Mouse (Mus musculus) MN1 (cell line): ENCODE measurements around the gene Pptc7.

Experiments used
- DNase-seq: peaks from one replicate; pipeline ENCODE4 v3.0.0-alpha.2; 2016; ENCODE audit warnings: low spot score

The Pptc7 gene

GRCm38 (mm10) chr5:122267136-122267535, 17.0 kb upstream of the Pptc7 start:
- DNase-seq, result no peak

DNA sequence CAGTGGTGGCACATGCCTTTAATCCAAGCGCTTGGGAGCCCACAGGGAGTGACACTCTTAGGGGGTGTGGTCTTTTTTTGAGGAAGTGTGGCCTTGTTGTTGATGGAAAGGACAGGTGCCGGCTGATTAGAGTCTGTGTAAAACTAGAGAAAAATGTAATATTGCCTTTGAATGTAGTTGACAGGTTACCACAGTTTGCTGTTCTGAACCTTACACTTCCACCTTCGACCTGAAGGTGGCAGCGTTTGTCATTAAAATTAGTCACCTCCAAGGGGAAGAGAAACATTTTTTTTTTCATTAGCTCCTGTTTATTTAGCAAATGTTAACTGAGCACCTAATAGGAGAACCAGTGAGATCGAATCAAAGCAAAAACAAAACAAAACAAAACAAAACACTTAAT, 16.3 kb upstream of the Pptc7 start:
- DNase-seq, result peak; percentile 60

DNA sequence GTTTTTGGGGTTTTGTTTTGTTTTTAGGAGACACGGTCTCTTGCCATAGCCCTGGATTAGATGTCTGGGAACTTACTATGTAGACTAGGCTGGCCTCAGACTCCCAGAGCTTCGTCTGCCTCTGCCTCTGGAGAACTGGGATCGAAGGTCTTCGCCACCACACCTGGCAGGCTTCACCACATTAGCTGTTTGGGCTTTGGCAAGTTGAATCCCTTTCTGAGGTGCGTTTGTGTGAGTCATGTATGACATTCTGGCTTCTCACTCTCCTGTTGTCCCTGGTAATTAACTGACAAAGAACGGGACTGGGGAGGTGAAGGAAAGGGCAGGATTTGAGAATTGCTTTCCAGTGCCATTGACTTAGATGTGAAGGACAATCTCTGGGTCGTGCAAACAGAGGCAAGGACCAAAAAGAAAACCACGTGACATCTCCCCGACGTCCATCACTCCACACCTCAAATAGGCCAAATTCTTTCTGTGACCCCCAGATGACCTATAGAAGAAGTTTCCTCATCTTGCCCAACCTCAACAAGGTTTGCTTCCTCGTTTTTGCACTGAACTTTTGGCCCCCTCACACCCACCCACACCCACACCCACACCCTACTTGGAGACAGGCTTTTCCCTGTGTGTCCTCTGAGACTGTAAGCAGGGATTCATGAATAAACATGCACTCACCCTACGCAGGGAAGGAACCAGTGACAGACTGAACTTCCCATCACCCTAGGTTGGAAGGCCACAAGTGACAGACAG, 15.1 kb upstream of the Pptc7 start:
- DNase-seq, result no peak

DNA sequence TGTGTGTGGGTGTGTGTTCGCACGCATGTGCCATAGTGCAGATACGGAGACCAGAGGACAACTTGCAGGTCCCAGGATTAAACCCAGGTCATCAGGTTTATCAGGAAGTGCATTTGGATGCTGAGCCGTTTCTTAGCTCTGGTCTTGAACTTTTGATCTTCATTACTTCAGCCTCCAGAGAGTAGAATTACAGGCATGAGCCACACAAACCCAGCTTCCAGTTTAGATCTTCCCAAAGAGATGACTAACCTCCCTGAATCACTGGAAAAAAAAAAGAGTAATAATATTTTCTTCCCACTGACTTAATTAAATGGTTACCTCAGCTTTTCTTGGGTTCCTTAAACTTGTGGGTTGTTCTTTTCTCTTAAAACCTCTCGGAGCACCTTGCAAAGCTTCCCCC, 11.3 kb upstream of the Pptc7 start:
- no peak for DNase-seq

GRCm38 (mm10) chr5:122274785-122275184, 9.4 kb upstream of the Pptc7 start:
- no peak for DNase-seq

DNA sequence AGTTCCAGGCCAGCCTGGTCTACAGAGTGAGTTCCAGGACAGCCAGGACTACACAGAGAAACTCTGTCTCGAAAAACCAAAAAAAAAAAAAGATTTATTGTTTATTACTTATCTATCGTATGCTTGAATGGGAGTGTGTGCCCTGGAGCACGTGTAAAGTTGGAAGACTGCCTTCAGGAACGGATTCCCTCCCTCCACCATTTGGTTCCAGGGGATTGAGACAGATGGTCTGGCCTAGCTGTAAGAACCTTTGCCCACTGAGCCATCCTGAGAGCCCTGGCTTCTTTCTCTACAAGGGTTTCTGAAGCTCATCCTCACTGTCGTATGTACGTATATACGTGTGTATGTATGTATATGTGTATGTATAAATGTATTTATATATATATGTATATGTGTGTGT, 5.2 kb upstream of the Pptc7 start:
- DNase-seq, result no peak

- no peak for DNase-seq
Measured at GRCm38 (mm10) chr5:122279799-122280421, 4.3 kb upstream of the Pptc7 start.

DNA sequence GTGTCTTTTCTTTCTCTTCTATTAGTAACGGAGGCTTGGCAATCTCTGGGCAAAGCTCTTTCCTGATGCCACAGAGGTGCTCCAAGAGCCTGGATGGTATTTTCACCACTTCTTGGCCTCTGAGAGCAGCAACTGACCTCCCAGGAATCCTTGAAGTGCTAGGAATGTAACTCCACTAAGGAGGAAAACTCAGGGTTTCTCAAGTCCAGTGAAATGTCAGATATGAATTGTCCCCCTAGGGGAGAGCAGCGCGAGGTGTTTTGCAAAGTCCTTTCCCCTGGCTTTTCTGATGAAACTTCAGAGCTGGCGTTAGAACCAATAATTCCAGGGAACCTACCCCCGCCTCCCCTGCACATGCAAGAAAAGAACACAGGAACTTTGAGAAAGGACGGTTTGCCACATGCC, 3.7 kb upstream of the Pptc7 start:
- no peak for DNase-seq

DNA sequence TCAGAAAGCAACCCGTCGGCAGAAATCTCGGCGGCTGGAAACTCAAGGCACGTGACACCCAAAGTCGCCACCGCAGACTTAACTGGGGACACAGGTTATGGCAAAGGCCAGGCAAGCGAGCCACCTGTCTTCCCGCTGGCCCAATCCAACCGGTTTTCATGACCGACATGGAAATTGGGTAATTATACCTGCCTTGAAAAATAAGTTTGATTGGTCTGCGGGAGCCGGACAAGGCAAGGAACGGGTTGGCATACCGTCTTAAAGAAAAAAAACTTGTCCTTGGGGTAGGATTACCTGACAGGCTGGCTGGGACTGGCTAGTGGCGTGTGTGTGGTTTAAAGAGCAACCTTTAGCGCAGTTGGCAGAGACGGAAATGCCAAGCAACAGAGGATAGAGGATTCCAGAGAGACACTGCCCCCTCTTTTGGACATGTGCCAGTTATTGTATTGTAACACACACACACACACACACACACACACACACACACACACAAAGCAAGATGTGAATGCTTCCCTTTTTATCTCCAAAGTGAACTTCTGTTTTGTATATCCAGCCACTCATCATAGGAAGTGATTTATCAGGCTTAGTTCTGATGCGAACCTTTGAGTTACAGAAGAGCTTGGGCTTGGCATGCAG, 3.2 kb upstream of the Pptc7 start:
- no peak for DNase-seq

DNA sequence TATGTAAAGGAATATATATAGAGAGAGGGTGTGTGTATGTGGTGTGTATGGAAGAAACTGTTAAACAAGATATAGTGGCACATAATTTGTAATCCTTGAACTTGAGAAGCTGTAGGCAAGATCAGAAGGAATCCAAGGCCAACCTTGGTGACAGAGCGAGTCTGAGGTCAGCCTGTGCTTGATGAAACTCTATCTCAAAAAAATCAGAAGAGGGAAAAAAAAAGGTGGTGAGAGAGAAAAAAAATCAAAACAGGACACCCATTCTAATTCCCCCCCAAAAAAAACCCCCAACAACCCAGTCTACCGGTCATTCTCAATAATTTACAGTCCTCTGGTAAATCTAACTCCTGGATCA, 360 bp upstream of the Pptc7 start:
- no peak for DNase-seq

- peak; percentile 51 for DNase-seq
Measured at GRCm38 (mm10) chr5:122285029-122285766, 1.0 kb downstream of the Pptc7 start.

GRCm38 (mm10) chr5:122285767-122286150, 1.6 kb downstream of the Pptc7 start:
- no peak for DNase-seq

DNA sequence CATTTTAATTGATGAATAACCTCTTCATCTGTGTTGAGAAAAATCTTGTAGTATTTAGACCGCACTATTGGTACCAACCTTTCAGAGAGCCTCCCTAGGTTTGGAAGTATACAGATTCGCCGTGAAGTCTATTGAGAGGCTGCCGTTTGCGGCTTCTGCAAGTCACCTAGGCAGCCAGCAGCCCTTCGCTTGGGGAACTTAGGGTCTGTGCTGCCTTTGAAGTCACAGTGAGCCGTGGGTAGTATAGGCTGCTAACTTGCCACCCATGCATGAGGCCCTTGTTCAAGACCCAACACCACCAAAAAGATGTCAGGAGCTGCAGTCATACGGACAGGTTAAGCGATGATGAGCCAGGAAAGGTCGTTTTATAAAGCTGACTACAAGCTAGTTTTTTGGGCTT, 2.0 kb downstream of the Pptc7 start:
- DNase-seq, result no peak

DNA sequence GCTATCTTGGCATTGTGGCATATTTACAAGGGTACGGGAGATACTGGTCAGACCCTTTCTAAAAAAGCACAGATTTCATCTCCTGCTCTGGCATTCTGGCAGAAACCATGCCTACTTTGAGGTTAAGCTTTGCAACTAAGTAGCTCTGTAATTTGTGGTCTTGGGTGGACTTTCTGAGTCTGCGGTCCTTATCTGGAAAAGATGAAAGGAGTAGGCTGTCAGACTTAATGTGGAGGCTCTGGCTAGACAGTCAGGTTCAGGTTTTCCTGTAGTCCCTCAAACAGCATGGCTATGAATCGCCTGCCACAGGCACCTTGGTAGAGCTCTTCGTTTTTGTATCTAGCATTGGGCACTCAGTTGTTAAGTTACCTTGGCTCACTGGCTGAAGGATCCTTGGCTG, 2.9 kb downstream of the Pptc7 start:
- no peak for DNase-seq

DNA sequence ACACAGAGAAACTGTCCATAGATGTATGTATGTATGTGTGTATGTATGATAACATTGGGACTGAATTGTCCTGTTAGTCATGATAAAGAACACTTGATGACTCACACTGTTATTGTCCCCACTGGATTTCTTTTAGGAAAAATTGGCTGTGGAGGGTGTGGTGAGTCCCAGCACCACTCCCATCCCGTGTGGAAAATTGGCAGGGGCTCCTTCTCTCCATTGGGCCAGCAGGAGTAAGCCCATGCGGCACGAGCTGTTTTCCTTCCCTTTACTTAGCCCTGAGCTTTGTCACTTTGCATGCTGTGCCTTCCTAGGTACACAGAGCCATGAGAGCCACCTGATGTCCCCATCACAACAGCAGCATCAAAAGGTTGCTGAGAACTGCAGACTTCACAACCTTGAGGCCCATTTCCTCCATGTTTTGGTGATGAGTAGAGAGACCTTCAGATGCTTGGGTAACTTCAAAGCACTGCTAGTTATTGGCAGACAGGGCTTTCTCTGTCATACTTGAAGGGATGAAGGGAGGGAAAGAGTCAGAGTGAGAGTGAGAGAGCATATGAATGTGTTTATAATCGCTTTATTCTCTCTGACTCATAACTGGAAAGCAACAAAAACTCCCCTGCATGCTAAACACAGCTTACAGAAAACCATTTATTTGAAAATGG, 4.1 kb downstream of the Pptc7 start:
- no peak for DNase-seq

DNA sequence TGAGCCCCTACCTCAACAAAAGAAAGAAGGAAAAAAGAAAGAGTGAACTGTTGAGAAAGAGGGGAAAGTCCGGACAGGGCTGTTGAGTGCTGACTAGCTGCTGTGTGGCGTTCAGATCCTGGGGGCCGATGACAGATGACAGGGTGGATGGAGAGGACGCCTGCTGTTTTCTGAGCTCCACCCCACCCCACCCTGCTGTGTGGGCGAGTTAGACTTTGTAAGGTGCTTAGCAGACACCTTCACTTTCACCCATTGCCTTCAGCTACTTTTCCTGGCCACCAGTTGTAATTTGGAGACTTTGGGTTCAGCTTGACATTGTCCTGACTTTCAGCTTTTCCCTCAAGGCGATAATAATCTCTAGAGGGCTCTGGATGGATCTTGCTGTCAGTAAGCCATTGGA, 7.0 kb downstream of the Pptc7 start:
- no peak for DNase-seq

GRCm38 (mm10) chr5:122291553-122292339, 7.6 kb downstream of the Pptc7 start:
- no peak for DNase-seq

DNA sequence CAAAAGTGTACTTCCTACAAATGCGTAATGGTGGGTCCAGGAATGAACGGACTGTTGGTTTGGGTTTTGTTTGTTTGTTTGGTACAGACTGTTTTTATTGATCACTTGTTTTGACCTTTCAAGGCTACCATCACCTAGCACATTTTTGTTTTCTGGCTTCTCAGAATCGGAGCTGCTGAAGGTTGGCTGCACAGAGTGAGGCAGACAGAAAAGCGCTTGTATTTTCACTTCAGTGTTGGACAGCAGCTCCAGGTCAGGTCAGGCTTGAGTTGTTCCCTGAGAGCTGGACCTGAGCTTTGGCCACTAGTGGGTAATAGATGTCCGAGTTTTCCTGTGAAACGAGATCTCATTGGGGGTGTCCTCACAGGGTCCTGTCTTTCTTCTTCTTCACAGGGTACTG, 9.0 kb downstream of the Pptc7 start:
- no peak for DNase-seq

GRCm38 (mm10) chr5:122294219-122294735, 10.1 kb downstream of the Pptc7 start:
- DNase-seq, result no peak

DNA sequence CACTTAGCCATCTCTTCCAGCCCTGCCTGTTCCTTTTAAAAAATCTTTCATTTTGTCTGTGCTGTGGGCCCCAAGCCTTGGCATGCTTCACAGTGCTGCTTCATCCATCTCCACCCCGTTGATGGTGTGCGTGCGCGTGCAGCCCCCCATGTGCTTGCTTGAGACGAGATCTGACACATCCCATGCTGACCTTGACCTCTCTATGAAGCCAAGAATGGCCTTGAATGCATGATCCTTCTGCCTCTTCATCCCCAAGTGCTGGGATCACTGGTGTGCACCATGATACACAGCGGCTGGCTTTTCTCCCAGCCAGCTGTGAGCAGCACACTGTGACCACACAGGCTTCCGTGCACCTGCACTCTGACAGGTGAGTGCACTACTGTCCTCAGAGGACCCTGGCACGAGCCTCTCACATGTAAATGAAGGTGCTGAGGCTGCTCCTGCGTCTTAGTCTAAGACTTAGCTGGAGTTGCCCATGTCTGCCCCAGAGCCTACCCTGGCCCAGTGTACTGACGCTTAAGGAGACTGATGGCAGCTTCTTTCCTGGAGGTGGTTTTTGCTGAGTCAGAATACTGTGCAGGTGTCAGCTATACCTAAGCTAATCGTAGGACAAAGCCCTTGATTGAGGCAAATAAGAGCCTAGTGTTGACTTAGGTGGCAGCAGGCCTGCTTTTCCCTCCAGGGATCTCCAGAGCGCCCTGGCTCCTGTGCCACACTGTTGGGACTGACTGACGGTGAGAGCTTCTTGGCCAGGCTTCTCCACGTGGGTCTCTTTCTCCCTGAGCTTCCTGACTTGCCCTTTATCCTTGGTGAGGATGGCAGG, 11.2 kb downstream of the Pptc7 start:
- DNase-seq, result no peak
